Mouse (Mus musculus): ENCODE measurements around the gene Gmpr.

- TF ChIP-seq CTCF (IDR thresholded peaks at IDR 0.05; ENCODE audit: extremely low read depth, insufficient read depth, insufficient read length, insufficient replicate concordance) (no peak), POLR2A (IDR thresholded peaks at IDR 0.05; ENCODE audit: low read depth, low read length) (no peak)
Observed at GRCm38 (mm10) chr13:45537110-45537509, 29.9 kb downstream of the Gmpr start.
